Mouse (Mus musculus) bone marrow macrophage, adult 2 months (primary cell): ENCODE measurements around the gene March8.
"Not testable (repeated sequence)": the region's sequence is repeated elsewhere in the genome, so short reads cannot be mapped to it uniquely, and the experiment has no call there.

Source experiments
- CTCF ChIP-seq: IDR thresholded peaks from 2 replicates; pipeline ENCODE4 v1.5.1; 2012; ENCODE audit warnings: low read depth, mild to moderate bottlenecking, low read length, moderate library complexity
- POLR2A ChIP-seq: IDR thresholded peaks from 2 replicates; pipeline ENCODE4 v1.6.1; 2012; ENCODE audit warnings: mild to moderate bottlenecking, low read depth, low read length, borderline replicate concordance

DNA sequence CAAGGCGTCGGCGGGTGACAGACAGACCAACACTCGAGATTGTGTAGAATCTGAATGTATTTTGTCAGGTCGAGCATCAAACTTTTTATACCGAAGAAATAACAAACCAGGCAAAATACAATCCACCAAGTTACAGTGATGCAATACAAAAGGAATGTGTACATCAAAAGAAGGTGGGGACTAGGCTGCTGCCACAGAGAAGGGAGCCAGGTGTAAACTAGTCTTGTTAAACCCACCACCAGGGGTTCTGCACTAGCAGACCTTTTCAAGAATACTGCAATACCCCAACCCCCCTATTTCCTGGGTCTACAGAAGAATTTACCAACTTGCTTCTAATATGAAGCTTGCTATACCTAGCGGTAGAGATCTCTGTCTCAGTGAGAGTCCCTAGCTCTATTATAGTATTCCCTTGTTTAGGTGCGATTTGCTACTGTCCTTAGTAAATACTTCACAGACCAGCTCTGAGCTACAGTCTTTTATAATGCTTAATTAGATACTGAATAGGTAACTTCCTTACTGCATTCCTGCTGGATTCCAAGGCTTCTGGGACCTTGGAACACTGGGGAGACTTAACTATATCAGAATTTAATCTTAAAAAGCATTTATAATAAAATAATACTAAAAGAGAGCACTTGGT, 18.6 kb downstream of the March8 start:
- not testable (repeated sequence) for TF ChIP-seq POLR2A, CTCF
